Mouse (Mus musculus): ENCODE measurements at regions not wholly inside any gene's neighbourhood (a gene's known extent, or its start where the extent isn't known, plus 50 kb on each side); places are given as distances from the start of the nearest gene placed in this dataset.

GRCm38 (mm10) chr15:5579559-5579958 is 335.6 kb upstream of the Ptger4 start:
- no peak for TF ChIP-seq CTCF (IDR thresholded peaks at IDR 0.05; ENCODE audit: control insufficient read depth, insufficient read depth, low read length)
- TF ChIP-seq POLR2A (IDR thresholded peaks at IDR 0.05; ENCODE audit: borderline replicate concordance, control insufficient read depth, low read depth, low read length) = no peak

Data from bone marrow, adult 2 months (tissue).